Mouse (Mus musculus): ENCODE data around the gene Klk15. TPM values are rescaled to one million over a fixed set of nuclear protein-coding genes. Genes with fewer than 3 reads are reported as not detected.
"Not testable (repeated sequence)": the region's sequence is repeated elsewhere in the genome, so short reads cannot be mapped to it uniquely, and the experiment has no call there.

Klk15 gene
- polyA plus RNA-seq, 1 experiment from 2014 or later: not detected

DNA sequence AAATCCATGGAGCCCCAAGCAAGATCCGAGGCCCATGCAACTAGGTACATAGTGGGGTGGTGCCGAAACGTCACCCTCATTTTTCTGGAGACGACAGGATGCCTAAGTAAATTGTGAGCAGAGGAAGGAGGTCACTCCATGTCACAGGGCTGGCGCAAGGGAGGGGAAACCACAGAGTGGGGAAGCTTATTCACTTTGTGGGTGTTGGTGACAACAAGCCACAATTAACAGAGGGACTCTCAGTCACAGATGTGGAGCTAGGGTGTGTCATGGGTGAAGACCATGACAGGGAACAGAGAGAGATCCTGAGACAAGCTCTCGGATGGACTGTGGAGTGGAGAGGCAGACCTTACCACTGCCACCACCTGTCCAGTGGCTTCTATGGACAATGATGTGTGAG is 12.5 kb upstream of the Klk15 start:
- no peaks in the 10 kb centered on the region for H3K9me3 ChIP-seq (replicated peaks; ENCODE audit: control insufficient read depth, low read length)
- no peaks in the 10 kb centered on the region for H3K27me3 ChIP-seq (ENCODE audit: control insufficient read depth, insufficient read depth, low read length)
- ATAC-seq (ENCODE audit: insufficient read depth, low FRiP score): no peak
- no peaks in the 10 kb centered on the region for H3K4me1 ChIP-seq (ENCODE audit: control insufficient read depth, insufficient read depth, low read length)
- H3K9ac ChIP-seq (ENCODE audit: low read length): no peak overlapping the region
- H3K36me3 ChIP-seq (ENCODE audit: control insufficient read depth, insufficient read depth, low read length): no peaks in the 10 kb centered on the region
- H3K27ac ChIP-seq (ENCODE audit: low read length): no peak overlapping the region
- no peak overlapping the region for H3K4me3 ChIP-seq (replicated peaks; ENCODE audit: low read length)
- WGBS: 66% methylated on average over 6 of the region's 6 CpGs
- H3K4me2 ChIP-seq (ENCODE audit: low read depth, low read length): no peak overlapping the region

DNA sequence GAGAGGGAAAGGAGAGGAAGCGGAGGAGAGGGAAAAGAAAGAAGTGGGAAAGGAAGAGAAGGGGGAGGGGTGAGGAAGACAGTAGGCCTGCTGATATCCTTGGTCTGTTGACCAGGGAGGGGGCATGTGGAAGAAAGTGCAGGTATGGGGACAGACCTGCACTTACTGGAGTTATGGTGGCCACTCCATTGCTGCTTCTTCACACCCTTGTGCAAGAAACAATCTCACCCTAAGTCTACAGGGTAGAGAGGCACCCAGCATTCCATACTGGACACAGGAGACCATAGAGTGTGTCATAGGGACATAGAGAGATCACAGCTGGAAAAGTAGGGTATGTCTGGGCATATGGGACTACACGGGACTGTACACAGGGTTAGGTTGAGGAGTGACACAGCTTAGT is 11.6 kb upstream of the Klk15 start:
- WGBS: 77% methylated on average over 2 of the region's 2 CpGs
- no peaks in the 10 kb centered on the region for H3K9me3 ChIP-seq (replicated peaks; ENCODE audit: control insufficient read depth, low read length)
- no peak overlapping the region for H3K9ac ChIP-seq (ENCODE audit: low read length)
- no peak overlapping the region for H3K4me3 ChIP-seq (replicated peaks; ENCODE audit: low read length)
- ATAC-seq (ENCODE audit: insufficient read depth, low FRiP score): no peak
- H3K27ac ChIP-seq (ENCODE audit: low read length): no peak overlapping the region
- H3K27me3 ChIP-seq (ENCODE audit: control insufficient read depth, insufficient read depth, low read length): no peaks in the 10 kb centered on the region
- H3K36me3 ChIP-seq (ENCODE audit: control insufficient read depth, insufficient read depth, low read length): no peaks in the 10 kb centered on the region
- no peaks in the 10 kb centered on the region for H3K4me1 ChIP-seq (ENCODE audit: control insufficient read depth, insufficient read depth, low read length)
- no peak overlapping the region for H3K4me2 ChIP-seq (ENCODE audit: low read depth, low read length)

GRCm38 (mm10) chr7:43925985-43926384 is 7.6 kb upstream of the Klk15 start:
- ATAC-seq (ENCODE audit: insufficient read depth, low FRiP score): no peak
- WGBS: 70% methylated on average over 5 of the region's 5 CpGs
- no peak overlapping the region for H3K4me2 ChIP-seq (ENCODE audit: low read depth, low read length)
- H3K27ac ChIP-seq (ENCODE audit: low read length): no peak overlapping the region
- no peaks in the 10 kb centered on the region for H3K36me3 ChIP-seq (ENCODE audit: control insufficient read depth, insufficient read depth, low read length)
- no peaks in the 10 kb centered on the region for H3K9me3 ChIP-seq (replicated peaks; ENCODE audit: control insufficient read depth, low read length)
- no peaks in the 10 kb centered on the region for H3K4me1 ChIP-seq (ENCODE audit: control insufficient read depth, insufficient read depth, low read length)
- no peaks in the 10 kb centered on the region for H3K27me3 ChIP-seq (ENCODE audit: control insufficient read depth, insufficient read depth, low read length)
- H3K4me3 ChIP-seq (replicated peaks; ENCODE audit: low read length): no peak overlapping the region
- no peak overlapping the region for H3K9ac ChIP-seq (ENCODE audit: low read length)

- 34% methylated on average over 4 of the region's 4 CpGs for WGBS
- no peak overlapping the region for H3K4me3 ChIP-seq (replicated peaks; ENCODE audit: low read length)
- H3K9me3 ChIP-seq (replicated peaks; ENCODE audit: control insufficient read depth, low read length): no peaks in the 10 kb centered on the region
- H3K36me3 ChIP-seq (ENCODE audit: control insufficient read depth, insufficient read depth, low read length): no peaks in the 10 kb centered on the region
- no peak overlapping the region for H3K4me2 ChIP-seq (ENCODE audit: low read depth, low read length)
- no peak overlapping the region for H3K27ac ChIP-seq (ENCODE audit: low read length)
- ATAC-seq (ENCODE audit: insufficient read depth, low FRiP score): no peak
- no peaks in the 10 kb centered on the region for H3K4me1 ChIP-seq (ENCODE audit: control insufficient read depth, insufficient read depth, low read length)
- no peaks in the 10 kb centered on the region for H3K27me3 ChIP-seq (ENCODE audit: control insufficient read depth, insufficient read depth, low read length)
- H3K9ac ChIP-seq (ENCODE audit: low read length): no peak overlapping the region
Measured at GRCm38 (mm10) chr7:43928521-43928920, 5.0 kb upstream of the Klk15 start.

DNA sequence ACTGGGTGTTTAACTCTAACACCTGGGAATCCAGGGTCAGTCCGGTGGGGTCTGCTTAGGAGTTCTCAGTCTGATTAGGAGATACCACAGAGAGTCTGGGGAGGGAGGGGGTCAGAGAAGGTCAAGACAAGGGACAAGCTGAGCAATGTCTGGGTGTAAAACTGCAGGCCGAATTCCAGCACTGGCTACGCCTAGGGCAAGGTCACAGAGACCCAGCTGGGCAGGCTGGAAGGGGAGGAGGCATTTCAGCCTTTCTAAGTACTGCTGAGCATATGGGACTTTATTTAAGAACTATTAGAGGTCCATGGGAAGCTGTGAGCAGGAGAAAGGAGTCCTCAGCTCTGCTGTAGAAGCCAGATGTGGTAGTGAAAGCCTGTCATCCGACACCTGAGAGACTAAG is 1.2 kb upstream of the Klk15 start:
- Histone ChIP-seq H3K36me3 (ENCODE audit: control insufficient read depth, insufficient read depth, low read length) (no peaks in the 10 kb centered on the region), H3K27me3 (ENCODE audit: control insufficient read depth, insufficient read depth, low read length) (no peaks in the 10 kb centered on the region), H3K4me3 (replicated peaks; ENCODE audit: low read length) (no peak overlapping the region), H3K4me1 (ENCODE audit: control insufficient read depth, insufficient read depth, low read length) (no peaks in the 10 kb centered on the region), H3K9ac (ENCODE audit: low read length) (no peak overlapping the region), H3K9me3 (replicated peaks; ENCODE audit: control insufficient read depth, low read length) (no peaks in the 10 kb centered on the region), H3K4me2 (ENCODE audit: low read depth, low read length) (no peak overlapping the region), H3K27ac (ENCODE audit: low read length) (no peak overlapping the region)
- 47% methylated on average over 4 of the region's 4 CpGs for WGBS
- ATAC-seq (ENCODE audit: insufficient read depth, low FRiP score): no peak

GRCm38 (mm10) chr7:43934747-43935146 is 1.2 kb downstream of the Klk15 start:
- H3K4me2 ChIP-seq (ENCODE audit: low read depth, low read length): no peak overlapping the region
- WGBS: 56% methylated on average over 3 of the region's 3 CpGs
- no peak for ATAC-seq (ENCODE audit: insufficient read depth, low FRiP score)
- no peak overlapping the region for H3K4me3 ChIP-seq (replicated peaks; ENCODE audit: low read length)
- H3K27ac ChIP-seq (ENCODE audit: low read length): no peak overlapping the region
- no peak overlapping the region for H3K9ac ChIP-seq (ENCODE audit: low read length)
- H3K27me3 ChIP-seq (ENCODE audit: control insufficient read depth, insufficient read depth, low read length): no peaks in the 10 kb centered on the region
- H3K4me1 ChIP-seq (ENCODE audit: control insufficient read depth, insufficient read depth, low read length): no peaks in the 10 kb centered on the region
- H3K36me3 ChIP-seq (ENCODE audit: control insufficient read depth, insufficient read depth, low read length): no peaks in the 10 kb centered on the region
- no peaks in the 10 kb centered on the region for H3K9me3 ChIP-seq (replicated peaks; ENCODE audit: control insufficient read depth, low read length)

DNA sequence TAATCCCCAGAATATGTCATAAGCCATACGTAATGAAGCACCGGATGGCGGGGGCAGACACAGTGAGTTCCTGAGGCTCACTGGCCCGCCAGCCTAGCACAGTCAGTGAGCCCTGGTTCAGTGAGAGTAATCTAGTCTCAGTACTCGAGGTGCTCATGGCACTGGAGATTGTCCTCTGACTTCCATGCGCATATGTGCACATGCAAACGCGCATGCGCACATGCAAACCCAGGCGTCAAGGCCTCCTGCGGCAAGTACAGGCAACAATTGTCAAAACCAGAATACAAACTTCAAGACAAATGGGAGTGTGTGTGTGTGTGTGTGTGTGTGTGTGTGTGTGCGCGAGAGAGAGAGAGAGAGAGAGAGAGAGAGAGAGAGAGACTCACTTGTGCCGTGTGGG is 3.0 kb downstream of the Klk15 start:
- H3K9me3 ChIP-seq (replicated peaks; ENCODE audit: control insufficient read depth, low read length): no peaks in the 10 kb centered on the region
- H3K27ac ChIP-seq (ENCODE audit: low read length): no peak overlapping the region
- WGBS: 73% methylated on average over 14 of the region's 14 CpGs
- H3K4me2 ChIP-seq (ENCODE audit: low read depth, low read length): no peak overlapping the region
- H3K9ac ChIP-seq (ENCODE audit: low read length): no peak overlapping the region
- no peak for ATAC-seq (ENCODE audit: insufficient read depth, low FRiP score)
- H3K36me3 ChIP-seq (ENCODE audit: control insufficient read depth, insufficient read depth, low read length): no peaks in the 10 kb centered on the region
- no peaks in the 10 kb centered on the region for H3K4me1 ChIP-seq (ENCODE audit: control insufficient read depth, insufficient read depth, low read length)
- H3K27me3 ChIP-seq (ENCODE audit: control insufficient read depth, insufficient read depth, low read length): no peaks in the 10 kb centered on the region
- H3K4me3 ChIP-seq (replicated peaks; ENCODE audit: low read length): no peak overlapping the region

- not testable (repeated sequence) for H3K36me3 ChIP-seq (ENCODE audit: control insufficient read depth, insufficient read depth, low read length); H3K9me3 ChIP-seq (replicated peaks; ENCODE audit: control insufficient read depth, low read length); H3K4me2 ChIP-seq (ENCODE audit: low read depth, low read length); H3K27me3 ChIP-seq (ENCODE audit: control insufficient read depth, insufficient read depth, low read length); H3K27ac ChIP-seq (ENCODE audit: low read length); H3K4me1 ChIP-seq (ENCODE audit: control insufficient read depth, insufficient read depth, low read length); H3K4me3 ChIP-seq (replicated peaks; ENCODE audit: low read length); H3K9ac ChIP-seq (ENCODE audit: low read length)
- 63% methylated on average over 3 of the region's 3 CpGs for WGBS
- ATAC-seq (ENCODE audit: insufficient read depth, low FRiP score): 0 out of 2 replicates have a peak, but pooled peaks have one; percentile 54
Measured at GRCm38 (mm10) chr7:43942293-43942692, 8.8 kb downstream of the Klk15 start.

GRCm38 (mm10) chr7:43944727-43945264 is 11.3 kb downstream of the Klk15 start:
- Histone ChIP-seq H3K9ac (ENCODE audit: low read length) (no peak overlapping the region), H3K4me2 (ENCODE audit: low read depth, low read length) (no peak overlapping the region), H3K4me1 (ENCODE audit: control insufficient read depth, insufficient read depth, low read length) (no peaks in the 10 kb centered on the region), H3K4me3 (replicated peaks; ENCODE audit: low read length) (no peak overlapping the region), H3K9me3 (replicated peaks; ENCODE audit: control insufficient read depth, low read length) (no peaks in the 10 kb centered on the region), H3K36me3 (ENCODE audit: control insufficient read depth, insufficient read depth, low read length) (no peaks in the 10 kb centered on the region), H3K27me3 (ENCODE audit: control insufficient read depth, insufficient read depth, low read length) (no peaks in the 10 kb centered on the region), H3K27ac (ENCODE audit: low read length) (no peak overlapping the region)
- no peak for ATAC-seq (ENCODE audit: insufficient read depth, low FRiP score)
- 74% methylated on average over 3 of the region's 3 CpGs for WGBS

DNA sequence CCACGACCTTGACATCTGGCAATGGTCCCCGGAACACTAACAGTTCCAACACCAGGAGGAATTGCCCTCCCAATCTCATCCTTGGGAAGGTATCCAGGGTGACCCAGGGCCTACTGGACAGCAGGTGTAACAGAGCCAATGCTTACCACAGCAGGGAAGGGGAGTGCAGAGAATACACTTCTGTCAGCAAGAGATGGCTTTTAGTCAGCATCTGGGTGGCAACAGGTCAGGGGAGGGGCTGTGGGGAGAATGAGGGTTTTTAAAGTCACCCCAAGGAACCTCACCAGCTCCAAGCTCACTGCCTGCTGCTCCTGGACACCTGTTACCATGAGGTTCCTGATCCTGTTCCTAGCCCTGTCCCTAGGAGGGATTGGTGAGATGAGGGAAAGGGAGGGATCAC is 16.8 kb downstream of the Klk15 start, which contains the start of gene Klk1b8:
Gene Klk1b8 (plus strand): TSS at position 301 of the 400 bp plus-strand sequence.
- no peaks in the 10 kb centered on the region for H3K9me3 ChIP-seq (replicated peaks; ENCODE audit: control insufficient read depth, low read length)
- H3K9ac ChIP-seq (ENCODE audit: low read length): no peak within 1 kb of the TSS
- no peak for ATAC-seq (ENCODE audit: insufficient read depth, low FRiP score)

More for the DNA sequence above, 16.8 kb downstream of the Klk15 start, which contains the start of gene Klk1b8:
- Histone ChIP-seq H3K27me3 (ENCODE audit: control insufficient read depth, insufficient read depth, low read length) (no peaks in the 10 kb centered on the region), H3K4me1 (ENCODE audit: control insufficient read depth, insufficient read depth, low read length) (no peaks in the 10 kb centered on the region), H3K27ac (ENCODE audit: low read length) (no peak within 1 kb of the TSS), H3K4me3 (replicated peaks; ENCODE audit: low read length) (no peak within 1 kb of the TSS), H3K36me3 (ENCODE audit: control insufficient read depth, insufficient read depth, low read length) (no peaks in the 10 kb centered on the region), H3K4me2 (ENCODE audit: low read depth, low read length) (no peak within 1 kb of the TSS)
- 67% methylated on average over 2 of the region's 2 CpGs for WGBS
